In genomic region chr4:129817591-129817990, GRCm38 (mm10) we compare ENCODE assay signal across 10 mouse cellular contexts. TPM values are rescaled to one million over a fixed set of nuclear protein-coding genes. Genes with fewer than 3 reads are reported as not detected.
DNase-seq lines count a peak whose midpoint lies in the region; ATAC-seq and TF ChIP-seq lines count a peak whose summit lies in the region.
"Had no signal": no experiment of that assay in that cellular context is flagged by ENCODE, and none has a peak within 500 bp of the region (broad histone marks: within the 10 kb centered on the region; RNA-seq: fewer than 3 reads in every experiment).

No protein-coding gene starts in this region.

- H3K9ac ChIP-seq in kidney, embryonic 15.5 days: no peak overlapping the region
- no peak overlapping the region for H3K9ac ChIP-seq in CH12.LX (ENCODE audit: insufficient read depth, low read depth)
- no peak overlapping the region for H3K9ac ChIP-seq in forebrain, postnatal 0 days
- H3K9ac ChIP-seq: forebrain, embryonic 15.5 days; hindbrain, embryonic 13.5 days had no signal

- in situ Hi-C loops in CH12.LX (cut with MboI; ENCODE audit: low pct_ligation_motif_present, low pct_unique_long_range_greater_than_20kb, low sequenced_read_pairs): no loop called here

- 0 out of 2 replicates have a peak, but pooled peaks have one; percentile 21 for TF ChIP-seq EP300 in CH12.LX (IDR thresholded peaks at IDR 0.05; ENCODE audit: low read length)

- H3K27ac ChIP-seq in kidney, embryonic 15.5 days: 0 out of 2 replicates have a peak overlapping the region, but pooled peaks have one; percentile 1
- peak overlapping the region; percentile 17; the same call in 1 of the 2 replicates for H3K27ac ChIP-seq in CH12.LX (ENCODE audit: insufficient read depth, low read depth)
- H3K27ac ChIP-seq in forebrain, postnatal 0 days (ENCODE audit: low read depth, low read length): no peak overlapping the region
- H3K27ac ChIP-seq: hindbrain, embryonic 13.5 days had no signal

- WGBS in kidney, embryonic 15.5 days: 77% methylated on average over 6 of the region's 6 CpGs
- WGBS in forebrain, postnatal 0 days: 45% methylated on average over 6 of the region's 6 CpGs

- H3K79me2 ChIP-seq in CH12.LX (replicated peaks; ENCODE audit: control insufficient read depth, extremely low read depth, insufficient read depth, poor library complexity, severe bottlenecking): peaks cover 23% of the 10 kb centered on the region

- ATAC-seq in kidney, embryonic 15.5 days (replicated peaks; ENCODE audit: low FRiP score): no peak
- ATAC-seq in forebrain, postnatal 0 days: no peak
- ATAC-seq: forebrain, embryonic 15.5 days had no signal

- TF ChIP-seq RAD21 in CH12.LX (IDR thresholded peaks at IDR 0.05; ENCODE audit: low read depth, low read length): no peak

- dilution Hi-C loops in CH12.LX (cut with MboI; ENCODE audit: extremely low pct_ligation_motif_present, extremely low pct_unique_long_range_greater_than_20kb, low sequenced_read_pairs): no loop called here

- no peaks in the 10 kb centered on the region for H3K9me3 ChIP-seq in kidney, embryonic 15.5 days (replicated peaks)
- peaks cover 5% of the 10 kb centered on the region for H3K9me3 ChIP-seq in CH12.LX (replicated peaks; ENCODE audit: low read length)
- no peaks in the 10 kb centered on the region for H3K9me3 ChIP-seq in forebrain, postnatal 0 days (ENCODE audit: low read length)
- H3K9me3 ChIP-seq: forebrain, embryonic 15.5 days; hindbrain, embryonic 13.5 days had no signal

- H3K4me2 ChIP-seq in kidney, embryonic 15.5 days: no peak overlapping the region
- H3K4me2 ChIP-seq in CH12.LX (ENCODE audit: insufficient read depth, low read depth, poor library complexity, severe bottlenecking): no peak overlapping the region
- H3K4me2 ChIP-seq in forebrain, postnatal 0 days (ENCODE audit: low read depth): no peak overlapping the region
- H3K4me2 ChIP-seq: forebrain, embryonic 15.5 days; hindbrain, embryonic 13.5 days had no signal

- H3K4me1 ChIP-seq in kidney, embryonic 15.5 days: peaks cover 30% of the 10 kb centered on the region
- peaks cover 7 to 25% of the 10 kb centered on the region in 2 experiments for H3K4me1 ChIP-seq in CH12.LX (ENCODE audit: control insufficient read depth in 1 of 2, insufficient read depth in 2 of 2)
- H3K4me1 ChIP-seq in forebrain, postnatal 0 days (ENCODE audit: insufficient read depth): peaks cover 11% of the 10 kb centered on the region

- no peak overlapping the region for H3K4me3 ChIP-seq in kidney, embryonic 15.5 days (replicated peaks)
- H3K4me3 ChIP-seq in CH12.LX (replicated peaks in 1 of 3; ENCODE audit: low read depth in 2 of 3, low read length in 2 of 3, poor library complexity in 1 of 3): no peak overlapping the region
- H3K4me3 ChIP-seq in forebrain, postnatal 0 days (ENCODE audit: low read depth, low read length): no peak overlapping the region
- H3K4me3 ChIP-seq: forebrain, embryonic 15.5 days; hindbrain, embryonic 13.5 days had no signal

- H3K36me3 ChIP-seq in kidney, embryonic 15.5 days: no peaks in the 10 kb centered on the region
- peaks cover 0 to 37% of the 10 kb centered on the region in 2 experiments for H3K36me3 ChIP-seq in CH12.LX (replicated peaks in 1 of 2; ENCODE audit: control insufficient read depth in 1 of 2, insufficient read depth in 1 of 2, low read length in 1 of 2)
- no peaks in the 10 kb centered on the region for H3K36me3 ChIP-seq in forebrain, postnatal 0 days (ENCODE audit: insufficient read depth)
- H3K36me3 ChIP-seq: forebrain, embryonic 15.5 days; hindbrain, embryonic 13.5 days had no signal

- no peak for DNase-seq in kidney, postnatal 25 days
- DNase-seq in CH12.LX (ENCODE audit: extremely low read depth) (no peak), MN1 (ENCODE audit: low spot score) (peak; percentile 56)
- DNase-seq in layer of hippocampus, adult 8-10 months (ENCODE audit: low spot score in 2 of 2): peak; percentile 19 to 46
- no peak for DNase-seq in urinary bladder, postnatal 25 days (ENCODE audit: low spot score)
- DNase-seq in forebrain, postnatal 0 days: no peak
- DNase-seq: kidney, postnatal 36 days had no signal

- no peak for TF ChIP-seq CTCF in CH12.LX (conservative IDR thresholded peaks at IDR 0.05 in 1 of 2, IDR thresholded peaks at IDR 0.05 in 1 of 2; ENCODE audit: low read depth in 2 of 2, low read length in 2 of 2)
- TF ChIP-seq CTCF in forebrain, postnatal 0 days (IDR thresholded peaks at IDR 0.05; ENCODE audit: low read depth): no peak

- TF ChIP-seq POLR2A in CH12.LX (IDR thresholded peaks at IDR 0.05; ENCODE audit: low read depth, low read length): no peak

- H3K27me3 ChIP-seq in kidney, embryonic 15.5 days: no peaks in the 10 kb centered on the region
- no peaks in the 10 kb centered on the region for H3K27me3 ChIP-seq in CH12.LX (replicated peaks)
- no peaks in the 10 kb centered on the region for H3K27me3 ChIP-seq in forebrain, postnatal 0 days (ENCODE audit: insufficient read depth, low read length)
- H3K27me3 ChIP-seq: forebrain, embryonic 15.5 days; hindbrain, embryonic 13.5 days had no signal

TF ChIP-seq in CH12.LX, 34 proteins besides CTCF, POLR2A, EP300 and RAD21:
- TF ChIP-seq IRF4 (IDR thresholded peaks at IDR 0.05; ENCODE audit: low read depth, low read length): peak; percentile 32; the same call in 1 of the 2 replicates
- 0 out of 2 replicates have a peak, but pooled peaks have one; percentile 4 for TF ChIP-seq SIN3A (IDR thresholded peaks at IDR 0.05; ENCODE audit: low read length)
- no peak for TF ChIP-seq MAZ (IDR thresholded peaks at IDR 0.05; ENCODE audit: low read depth, low read length)
- TF ChIP-seq HCFC1 (IDR thresholded peaks at IDR 0.05; ENCODE audit: low read depth, low read length): no peak
- TF ChIP-seq CHD2 (IDR thresholded peaks at IDR 0.05; ENCODE audit: low read length): peak; percentile 34; the same call in 1 of the 2 replicates

RNA-seq across cellular contexts. Expression of gene Ptp4a2, which starts 6.6 kb away (rescaled TPM):
- polyA plus RNA-seq in kidney, embryonic 15.5 days (2015; fragmentation: Nextera tagmentation; extraction: Ambion mirVana): 311 and 374 TPM in 2 replicates
- total RNA-seq in CH12.LX (2012; rRNA removed) (113 and 163 TPM in 2 replicates), CH12.LX (2014; rRNA removed) (415 and 493 TPM in 2 replicates)
- polyA plus RNA-seq in CH12.LX (2012; ENCODE audit: insufficient read length, low read depth): 327 and 467 TPM in 2 replicates
- 100 to 1,000 TPM; 138 to 173 (median 144) TPM for total RNA-seq in layer of hippocampus, adult 8-10 months (2022)
- total RNA-seq in forebrain, postnatal 0 days (2014; rRNA removed): 123 and 131 TPM in 2 replicates
- 252 and 270 TPM in 2 replicates for polyA plus RNA-seq in forebrain, postnatal 0 days (2015; fragmentation: Nextera tagmentation; extraction: Ambion mirVana)

Comparison
In these comparisons a context has a peak if more than half of its experiments do, and no peak if none do; other contexts are left out.
1. DNase-seq: peak in MN1 (single experiment) and layer of hippocampus, adult 8-10 months (2 of 2); none in kidney, postnatal 25 days (0 of 2), CH12.LX (single experiment), urinary bladder, postnatal 25 days (single experiment) and forebrain, postnatal 0 days (single experiment).